Mouse (Mus musculus) embryo, embryonic 9.5 days (tissue): ENCODE results near the gene Vtn.
A peak's percentile ranks its signal among the peaks of the same experiment; 100 is the strongest.
"Not testable (repeated sequence)": the region's sequence is repeated elsewhere in the genome, so short reads cannot be mapped to it uniquely, and the experiment has no call there.

ENCODE experiments used
- DNase-seq: peaks from one replicate; pipeline ENCODE4 v3.0.0-alpha.2; 2017; ENCODE audit errors: extremely low spot score

Vtn gene

GRCm38 (mm10) chr11:78497544-78498522 lies 1.1 kb upstream of the Vtn start, which contains the start of gene Sarm1:
Gene Sarm1 (minus strand): TSS chr11:78497754.
- peak; percentile 97 for DNase-seq

GRCm38 (mm10) chr11:78499543-78499942 lies 652 bp downstream of the Vtn start:
- DNase-seq: no peak

GRCm38 (mm10) chr11:78500623-78501202 lies 1.8 kb downstream of the Vtn start:
- DNase-seq: no peak

GRCm38 (mm10) chr11:78501529-78501928 lies 2.6 kb downstream of the Vtn start:
- no peak for DNase-seq

GRCm38 (mm10) chr11:78502909-78503650 lies 4.2 kb downstream of the Vtn start, which contains the start of gene Sebox:
Gene Sebox (plus strand): TSS chr11:78503447.
- no peak for DNase-seq

GRCm38 (mm10) chr11:78505430-78505829 lies 6.5 kb downstream of the Vtn start:
- no peak for DNase-seq

GRCm38 (mm10) chr11:78509148-78509547 lies 10.3 kb downstream of the Vtn start:
- DNase-seq: no peak

GRCm38 (mm10) chr11:78512025-78512957 lies 13.4 kb downstream of the Vtn start, which contains the start of the genes Tmem199 and Poldip2:
Gene Tmem199 (minus strand): TSS chr11:78512172.
Gene Poldip2 (plus strand): TSS chr11:78512193.
- DNase-seq: peak; percentile 92

GRCm38 (mm10) chr11:78513106-78513790 lies 14.4 kb downstream of the Vtn start:
- no peak for DNase-seq

- no peak for DNase-seq
Observed at GRCm38 (mm10) chr11:78515549-78516325, 16.8 kb downstream of the Vtn start.

- DNase-seq: no peak
Observed at GRCm38 (mm10) chr11:78518931-78519330, 20.0 kb downstream of the Vtn start.

GRCm38 (mm10) chr11:78521880-78522279 lies 23.0 kb downstream of the Vtn start:
- DNase-seq: no peak

GRCm38 (mm10) chr11:78522481-78522997 lies 23.6 kb downstream of the Vtn start:
- DNase-seq: no peak

- DNase-seq: no peak
Observed at GRCm38 (mm10) chr11:78523241-78523955, 24.5 kb downstream of the Vtn start.

GRCm38 (mm10) chr11:78524838-78525237 lies 25.9 kb downstream of the Vtn start:
- no peak for DNase-seq

GRCm38 (mm10) chr11:78528714-78529113 lies 29.8 kb downstream of the Vtn start:
- DNase-seq: no peak

- DNase-seq: no peak
Observed at GRCm38 (mm10) chr11:78530001-78530400, 31.1 kb downstream of the Vtn start.

- DNase-seq: no peak
Observed at GRCm38 (mm10) chr11:78531046-78531445, 32.2 kb downstream of the Vtn start.

GRCm38 (mm10) chr11:78531515-78531914 lies 32.6 kb downstream of the Vtn start:
- DNase-seq: not testable (repeated sequence)
